Mouse (Mus musculus) bone marrow macrophage, adult 2 months (primary cell): ENCODE measurements at regions not wholly inside any gene's neighbourhood (a gene's known extent, or its start where the extent isn't known, plus 50 kb on each side); places are given as distances from the start of the nearest gene placed in this dataset.

Source experiments
- CTCF ChIP-seq: IDR thresholded peaks from 2 replicates; pipeline ENCODE4 v1.5.1; 2012; ENCODE audit warnings: low read depth, mild to moderate bottlenecking, low read length, moderate library complexity
- POLR2A ChIP-seq: IDR thresholded peaks from 2 replicates; pipeline ENCODE4 v1.6.1; 2012; ENCODE audit warnings: mild to moderate bottlenecking, low read depth, low read length, borderline replicate concordance

DNA sequence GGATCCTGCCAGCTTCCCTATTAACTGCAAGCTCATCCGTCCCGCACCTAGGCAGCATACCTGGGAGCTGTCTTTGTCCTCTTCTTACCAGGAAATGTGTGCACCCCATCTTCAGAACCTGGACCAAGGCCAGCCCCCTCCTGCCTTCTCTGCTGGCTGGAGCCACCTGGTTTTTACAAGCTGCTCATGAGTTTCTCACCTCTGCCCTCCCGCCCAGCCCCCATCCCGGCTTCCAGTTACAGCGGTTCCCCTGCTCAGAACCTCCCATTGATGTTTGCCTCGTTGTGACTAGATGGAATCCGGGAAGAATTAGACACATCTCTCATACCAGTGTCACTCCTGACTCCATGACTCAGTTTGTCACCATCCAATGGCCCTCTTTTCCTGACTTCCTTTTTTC is 179.1 kb upstream of the Sulf2 start:
- no peak for TF ChIP-seq CTCF
- TF ChIP-seq POLR2A: no peak
